Mouse (Mus musculus) erythroblast, embryonic 14.5 days (primary cell): Measurements from ENCODE around the gene Rbpms2. TPM values are rescaled to one million over a fixed set of nuclear protein-coding genes. Genes with fewer than 3 reads are reported as not detected.
A peak's percentile ranks its signal among the peaks of the same experiment; 100 is the strongest.

Source experiments
- H3K27me3 ChIP-seq: 2 replicates; pipeline ENCODE4 v1.6.1; 2012; ENCODE audit warnings: inconsistent platforms; ENCODE audit not compliant: control insufficient read depth
- H3K36me3 ChIP-seq: 2 replicates; pipeline ENCODE4 v1.6.1; 2012; ENCODE audit warnings: mild to moderate bottlenecking, inconsistent platforms; ENCODE audit not compliant: control insufficient read depth
- H3K4me1 ChIP-seq: 2 replicates; pipeline ENCODE4 v1.6.1; 2012; ENCODE audit warnings: inconsistent platforms; ENCODE audit not compliant: control insufficient read depth
- H3K4me3 ChIP-seq: replicated peaks from 2 replicates; pipeline ENCODE3; 2012; ENCODE audit warnings: moderate library complexity, mild to moderate bottlenecking, inconsistent platforms
- H3K9me3 ChIP-seq: 2 replicates; pipeline ENCODE4 v1.6.1; 2012; ENCODE audit warnings: low read length, inconsistent platforms, mixed read lengths; ENCODE audit not compliant: control insufficient read depth
- GATA1 ChIP-seq: IDR thresholded peaks from 2 replicates; pipeline ENCODE4 v1.6.1; 2012; ENCODE audit warnings: low read length, inconsistent platforms, mixed read lengths
- TAL1 ChIP-seq: IDR thresholded peaks from 3 replicates; pipeline ENCODE4 v1.6.1; 2012; ENCODE audit warnings: low read length, inconsistent platforms, mixed read lengths
- polyA plus RNA-seq: library from polyadenylated mRNA; stranded (reverse); fragments of >175 nt; gene quantifications from 2 replicates; pipeline ENCODE4 v1.2.3, GENCODE M21; 2012

Rbpms2 gene
- polyA plus RNA-seq, 1 experiment, result 0.12 TPM

- peaks cover 63% of the 10 kb centered on the region for H3K36me3 ChIP-seq
- H3K27me3 ChIP-seq, result no peaks in the 10 kb centered on the region
- peaks cover 49% of the 10 kb centered on the region for H3K4me1 ChIP-seq
- H3K9me3 ChIP-seq, result peaks cover 8% of the 10 kb centered on the region
- TF ChIP-seq GATA1 (no peak), TAL1 (no peak)
- peak overlapping the region; percentile 98 for H3K4me3 ChIP-seq
Observed at GRCm38 (mm10) chr9:65589091-65589490, 40.4 kb upstream of the Rbpms2 start.

GRCm38 (mm10) chr9:65592721-65593120 lies 36.7 kb upstream of the Rbpms2 start:
- H3K9me3 ChIP-seq, result peaks cover 8% of the 10 kb centered on the region
- H3K4me3 ChIP-seq, result no peak overlapping the region
- no peaks in the 10 kb centered on the region for H3K27me3 ChIP-seq
- TF ChIP-seq GATA1 (no peak), TAL1 (no peak)
- H3K36me3 ChIP-seq, result peaks cover 87% of the 10 kb centered on the region
- H3K4me1 ChIP-seq, result peaks cover 31% of the 10 kb centered on the region

GRCm38 (mm10) chr9:65593596-65593995 lies 35.9 kb upstream of the Rbpms2 start:
- Histone ChIP-seq H3K4me3 (no peak overlapping the region), H3K36me3 (peaks cover 78% of the 10 kb centered on the region), H3K27me3 (no peaks in the 10 kb centered on the region), H3K9me3 (peaks cover 8% of the 10 kb centered on the region), H3K4me1 (peaks cover 22% of the 10 kb centered on the region)
- no peak for TF ChIP-seq TAL1
- no peak for TF ChIP-seq GATA1

GRCm38 (mm10) chr9:65598765-65599249 lies 30.6 kb upstream of the Rbpms2 start:
- H3K4me3 ChIP-seq, result no peak overlapping the region
- peaks cover 27% of the 10 kb centered on the region for H3K36me3 ChIP-seq

GRCm38 (mm10) chr9:65600951-65601350 lies 28.5 kb upstream of the Rbpms2 start:
- Histone ChIP-seq H3K9me3 (no peaks in the 10 kb centered on the region), H3K4me1 (peaks cover 4% of the 10 kb centered on the region), H3K36me3 (peaks cover 6% of the 10 kb centered on the region), H3K4me3 (no peak overlapping the region), H3K27me3 (no peaks in the 10 kb centered on the region)
- TF ChIP-seq TAL1 (no peak), GATA1 (no peak)

More at GRCm38 (mm10) chr9:65598765-65599249, 30.6 kb upstream of the Rbpms2 start:
- H3K27me3 ChIP-seq, result no peaks in the 10 kb centered on the region
- TF ChIP-seq GATA1 (no peak), TAL1 (no peak)
- no peaks in the 10 kb centered on the region for H3K9me3 ChIP-seq
- H3K4me1 ChIP-seq, result peaks cover 2% of the 10 kb centered on the region

GRCm38 (mm10) chr9:65603401-65604102 lies 25.9 kb upstream of the Rbpms2 start:
- Histone ChIP-seq H3K4me1 (peaks cover 4% of the 10 kb centered on the region), H3K4me3 (no peak overlapping the region), H3K9me3 (no peaks in the 10 kb centered on the region), H3K27me3 (no peaks in the 10 kb centered on the region; the same call in 1 of the 2 replicates), H3K36me3 (no peaks in the 10 kb centered on the region)
- TF ChIP-seq GATA1 (no peak), TAL1 (no peak)

- H3K36me3 ChIP-seq, result no peaks in the 10 kb centered on the region
- no peaks in the 10 kb centered on the region; the same call in 1 of the 2 replicates for H3K27me3 ChIP-seq
- peaks cover 2% of the 10 kb centered on the region; the same call in 1 of the 2 replicates for H3K4me1 ChIP-seq
- no peaks in the 10 kb centered on the region for H3K9me3 ChIP-seq
- TF ChIP-seq TAL1 (no peak), GATA1 (no peak)
- H3K4me3 ChIP-seq, result no peak overlapping the region
Observed at GRCm38 (mm10) chr9:65605471-65606136, 23.8 kb upstream of the Rbpms2 start.

- Histone ChIP-seq H3K4me1 (peaks cover 2% of the 10 kb centered on the region; the same call in 1 of the 2 replicates), H3K27me3 (no peaks in the 10 kb centered on the region; the same call in 1 of the 2 replicates), H3K9me3 (no peaks in the 10 kb centered on the region), H3K4me3 (no peak overlapping the region), H3K36me3 (no peaks in the 10 kb centered on the region)
- no peak for TF ChIP-seq TAL1
- TF ChIP-seq GATA1, result no peak
Observed at GRCm38 (mm10) chr9:65606321-65607109, 22.9 kb upstream of the Rbpms2 start.

GRCm38 (mm10) chr9:65607120-65607519 lies 22.3 kb upstream of the Rbpms2 start:
- Histone ChIP-seq H3K4me3 (no peak overlapping the region), H3K4me1 (peaks cover 2% of the 10 kb centered on the region; the same call in 1 of the 2 replicates), H3K27me3 (no peaks in the 10 kb centered on the region; the same call in 1 of the 2 replicates), H3K9me3 (no peaks in the 10 kb centered on the region), H3K36me3 (no peaks in the 10 kb centered on the region)
- TF ChIP-seq GATA1 (no peak), TAL1 (no peak)
